Mouse (Mus musculus) MEL (cell line): Measurements from ENCODE around the gene Slc38a2. TPM values are rescaled to one million over a fixed set of nuclear protein-coding genes. Genes with fewer than 3 reads are reported as not detected.

Experiments
- DNase-seq: peaks from one replicate; pipeline ENCODE4 v3.0.0; 2011; ENCODE audit warnings: low read depth, low spot score
- H3K27ac ChIP-seq: 2 replicates; pipeline ENCODE4 v1.5.1; 2012; ENCODE audit warnings: low read depth, mild to moderate bottlenecking, control low read depth, low read length, moderate library complexity; ENCODE audit not compliant: control insufficient read depth
- H3K27me3 ChIP-seq, 2 experiments: fragments of 150-350 bp in 1 of 2; sonication (generic) in 1 of 2; 2 replicates each; pipeline ENCODE4 v1.6.1; 2012; ENCODE audit warnings: low read length in 2 of 2, mild to moderate bottlenecking in 2 of 2, improper control_type of control experiment in 1 of 2, moderate library complexity in 1 of 2; ENCODE audit not compliant: insufficient read depth in 2 of 2, control insufficient read depth in 1 of 2
- H3K36me3 ChIP-seq, 2 experiments: 2 replicates each; pipeline ENCODE4 v1.6.1; 2012 to 2014; ENCODE audit warnings: low read length in 2 of 2, improper control_type of control experiment in 1 of 2, inconsistent platforms in 1 of 2, mild to moderate bottlenecking in 1 of 2; ENCODE audit not compliant: insufficient read depth in 2 of 2, control insufficient read depth in 1 of 2
- H3K4me1 ChIP-seq, 2 experiments: fragments of 150-350 bp in 1 of 2; sonication (generic) in 1 of 2; 2 replicates each; pipeline ENCODE4 v1.6.1; 2012; ENCODE audit warnings: low read length in 2 of 2, improper control_type of control experiment in 1 of 2, mild to moderate bottlenecking in 1 of 2; ENCODE audit not compliant: insufficient read depth in 2 of 2, control insufficient read depth in 1 of 2
- H3K4me3 ChIP-seq, 2 experiments: fragments of 150-350 bp in 1 of 2; sonication (generic) in 1 of 2; 2 replicates each; pipeline ENCODE4 v1.5.1; 2012; ENCODE audit warnings: low read depth in 2 of 2, low read length in 2 of 2, mild to moderate bottlenecking in 2 of 2, moderate library complexity in 2 of 2, control low read depth in 1 of 2, improper control_type of control experiment in 1 of 2; ENCODE audit not compliant: control insufficient read depth in 1 of 2, insufficient read depth in 1 of 2
- H3K79me2 ChIP-seq: 2 replicates; pipeline ENCODE4 v1.6.1; 2012; ENCODE audit warnings: mild to moderate bottlenecking, low read length, moderate library complexity; ENCODE audit not compliant: control insufficient read depth, poor library complexity, insufficient read depth
- H3K9ac ChIP-seq: 2 replicates; pipeline ENCODE4 v1.6.1; 2012; ENCODE audit warnings: low read depth, mild to moderate bottlenecking, control low read depth, low read length, moderate library complexity; ENCODE audit not compliant: control insufficient read depth, poor library complexity, severe bottlenecking
- H3K9me3 ChIP-seq: fragments of 150-350 bp; sonication (generic); replicated peaks from 2 replicates; pipeline ENCODE4 v1.6.1; 2012; ENCODE audit warnings: mild to moderate bottlenecking, low read length, improper control_type of control experiment, moderate library complexity; ENCODE audit not compliant: insufficient read depth
- CHD1 ChIP-seq: IDR thresholded peaks from 2 replicates; pipeline ENCODE4 v1.6.1; 2012; ENCODE audit warnings: low read depth, mild to moderate bottlenecking, inconsistent platforms, low read length, improper control_type of control experiment
- EP300 ChIP-seq, 2 experiments: IDR thresholded peaks; 2 replicates each; pipeline ENCODE4 v1.6.1; 2011; ENCODE audit warnings: improper control_type of control experiment in 2 of 2, low read length in 2 of 2, low read depth in 1 of 2, mild to moderate bottlenecking in 1 of 2
- GATA1 ChIP-seq: IDR thresholded peaks from 2 replicates; pipeline ENCODE4 v1.6.1; 2011; ENCODE audit warnings: low read depth, low read length, improper control_type of control experiment
- HCFC1 ChIP-seq: IDR thresholded peaks from 2 replicates; pipeline ENCODE4 v1.6.1; 2012; ENCODE audit warnings: low read depth, mild to moderate bottlenecking, inconsistent platforms, low read length, improper control_type of control experiment, moderate library complexity
- JUND ChIP-seq: IDR thresholded peaks from 2 replicates; pipeline ENCODE4 v1.6.1; 2011; ENCODE audit warnings: low read depth, mild to moderate bottlenecking, improper control_type of control experiment, low read length
- MAX ChIP-seq: IDR thresholded peaks from 2 replicates; pipeline ENCODE4 v1.6.1; 2011; ENCODE audit warnings: low read length, improper control_type of control experiment
- MAZ ChIP-seq: IDR thresholded peaks from 2 replicates; pipeline ENCODE4 v1.6.1; 2012; ENCODE audit warnings: low read depth, mild to moderate bottlenecking, inconsistent platforms, low read length, improper control_type of control experiment
- MYB ChIP-seq: IDR thresholded peaks from 2 replicates; pipeline ENCODE4 v1.6.1; 2011; ENCODE audit warnings: mild to moderate bottlenecking, low read depth, low read length, improper control_type of control experiment
- NELFE ChIP-seq: IDR thresholded peaks from 2 replicates; pipeline ENCODE4 v1.6.1; 2011; ENCODE audit warnings: low read depth, low read length, improper control_type of control experiment
- POLR2A ChIP-seq, 2 experiments: IDR thresholded peaks; 2 replicates each; pipeline ENCODE4 v1.6.1; 2011 to 2012; ENCODE audit warnings: low read length in 2 of 2, mild to moderate bottlenecking in 2 of 2, control low read depth in 1 of 2, improper control_type of control experiment in 1 of 2, low read depth in 1 of 2, moderate library complexity in 1 of 2; ENCODE audit not compliant: control insufficient read depth in 1 of 2, insufficient read depth in 1 of 2, poor library complexity in 1 of 2
- POLR2AphosphoS5 ChIP-seq: IDR thresholded peaks from 2 replicates; pipeline ENCODE4 v1.6.1; 2012; ENCODE audit warnings: low read depth, borderline replicate concordance, mild to moderate bottlenecking, inconsistent platforms, low read length, moderate library complexity, mixed read lengths
- SIN3A ChIP-seq: IDR thresholded peaks from 2 replicates; pipeline ENCODE4 v1.6.1; 2012; ENCODE audit warnings: low read length, improper control_type of control experiment, inconsistent platforms
- TAL1 ChIP-seq: IDR thresholded peaks from 2 replicates; pipeline ENCODE4 v1.6.1; 2012; ENCODE audit warnings: mild to moderate bottlenecking, inconsistent platforms, low read length, moderate library complexity, mixed read lengths
- TBP ChIP-seq: IDR thresholded peaks from 2 replicates; pipeline ENCODE4 v1.8.0; 2011; ENCODE audit warnings: low read depth, low read length, improper control_type of control experiment
- TCF12 ChIP-seq: IDR thresholded peaks from 2 replicates; pipeline ENCODE4 v1.6.1; 2014; ENCODE audit warnings: low read depth, mild to moderate bottlenecking, inconsistent platforms, low read length, improper control_type of control experiment, moderate library complexity
- USF2 ChIP-seq, 2 experiments: IDR thresholded peaks; 2 replicates each; pipeline ENCODE4 v1.6.1; 2011 to 2012; ENCODE audit warnings: improper control_type of control experiment in 2 of 2, low read length in 2 of 2, borderline replicate concordance in 1 of 2, inconsistent platforms in 1 of 2, low read depth in 1 of 2, mild to moderate bottlenecking in 1 of 2; ENCODE audit not compliant: insufficient read depth in 1 of 2
- ZMIZ1 ChIP-seq: IDR thresholded peaks from 2 replicates; pipeline ENCODE4 v1.6.1; 2012; ENCODE audit warnings: low read depth, mild to moderate bottlenecking, inconsistent platforms, low read length, improper control_type of control experiment, moderate library complexity
- ZNF384 ChIP-seq: IDR thresholded peaks from 2 replicates; pipeline ENCODE4 v1.6.1; 2012; ENCODE audit warnings: low read depth, mild to moderate bottlenecking, inconsistent platforms, low read length, improper control_type of control experiment
- polyA plus RNA-seq, 2 experiments: library from polyadenylated mRNA; stranded (reverse) in 1 of 2; unstranded in 1 of 2; fragments of >175 nt in 1 of 2; fragments of >200 nt in 1 of 2; gene quantifications; 2 replicates each; pipeline versions ENCODE4 v1.2.1 to v1.2.4; 2012; ENCODE audit warnings: low replicate concordance in 2 of 2, low read depth in 1 of 2; ENCODE audit not compliant: insufficient read length in 2 of 2, insufficient read depth in 1 of 2, missing spikeins in 1 of 2
- total RNA-seq: library from RNA; depleted of rRNA; stranded (reverse); fragments of 300-350 nt; gene quantifications from 2 replicates; pipeline ENCODE4 v1.2.3, GENCODE M21; 2012

Gene Slc38a2
- total and polyA plus RNA-seq, 3 experiments = 80.6 to 590 (median 177) TPM

- Histone ChIP-seq H3K79me2 (no peaks in the 10 kb centered on the region), H3K27me3 (no peaks in the 10 kb centered on the region), H3K27ac (no peak overlapping the region), H3K36me3 (peaks cover 0 to 17% of the 10 kb centered on the region in 2 experiments; a peak in 2 of 4 replicates), H3K9ac (no peak overlapping the region), H3K9me3 (no peaks in the 10 kb centered on the region), H3K4me1 (peaks cover 8 to 25% of the 10 kb centered on the region in 2 experiments), H3K4me3 (no peak overlapping the region)
- no peak for DNase-seq
- TF ChIP-seq TAL1 = no peak
- no peak for TF ChIP-seq USF2 (IDR thresholded peaks at IDR 0.05; ENCODE audit: borderline replicate concordance in 1 of 2, insufficient read depth in 1 of 2, low read depth in 1 of 2, low read length in 2 of 2)
- no peak for TF ChIP-seq HCFC1
- TF ChIP-seq TCF12 = no peak
- no peak for TF ChIP-seq GATA1
- TF ChIP-seq MAZ = no peak
These were observed 34.9 kb upstream of the Slc38a2 start for GRCm38 (mm10) chr15:96734423-96734822.

GRCm38 (mm10) chr15:96730416-96730815 lies 30.9 kb upstream of the Slc38a2 start:
- no peak for TF ChIP-seq NELFE
- TF ChIP-seq TBP = no peak
- TF ChIP-seq POLR2AphosphoS5 = no peak
- no peak for TF ChIP-seq ZNF384
- TF ChIP-seq MAX = no peak
- no peak for TF ChIP-seq SIN3A
- TF ChIP-seq POLR2A (IDR thresholded peaks at IDR 0.05; ENCODE audit: control insufficient read depth in 1 of 2, insufficient read depth in 1 of 2, low read depth in 1 of 2, low read length in 2 of 2, poor library complexity in 1 of 2) = no peak
- TF ChIP-seq JUND = no peak
- TF ChIP-seq CHD1 = no peak
- TF ChIP-seq MYB = no peak
- Histone ChIP-seq H3K4me3 (no peak overlapping the region), H3K4me1 (peaks cover 10 to 27% of the 10 kb centered on the region in 2 experiments), H3K79me2 (no peaks in the 10 kb centered on the region), H3K27ac (no peak overlapping the region), H3K27me3 (no peaks in the 10 kb centered on the region), H3K36me3 (peaks cover 0 to 26% of the 10 kb centered on the region in 2 experiments; a peak in 2 of 4 replicates), H3K9me3 (no peaks in the 10 kb centered on the region), H3K9ac (no peak overlapping the region)
- no peak for DNase-seq

GRCm38 (mm10) chr15:96729785-96730184 lies 30.3 kb upstream of the Slc38a2 start:
- H3K27ac ChIP-seq = peak overlapping the region; percentile 73
- TF ChIP-seq ZNF384 = no peak
- peak; percentile 60 to 68; a peak in 3 of 4 replicates for TF ChIP-seq EP300 (IDR thresholded peaks at IDR 0.05; ENCODE audit: low read depth in 1 of 2, low read length in 2 of 2)
- no peak for TF ChIP-seq ZMIZ1
- TF ChIP-seq MYB = peak; percentile 62; the same call in 1 of the 2 replicates
- TF ChIP-seq GATA1 = peak; percentile 28; the same call in 1 of the 2 replicates
- H3K27me3 ChIP-seq = no peaks in the 10 kb centered on the region
- peaks cover 0 to 26% of the 10 kb centered on the region in 2 experiments; a peak in 2 of 4 replicates for H3K36me3 ChIP-seq
- DNase-seq = peak; percentile 40
- peaks cover 10 to 27% of the 10 kb centered on the region in 2 experiments for H3K4me1 ChIP-seq
- H3K79me2 ChIP-seq = no peaks in the 10 kb centered on the region
- peak overlapping the region; percentile 31 for H3K9ac ChIP-seq
- H3K4me3 ChIP-seq = peak overlapping the region in 1 of 2 experiments; percentile 0; a peak in 1 of 4 replicates
- no peaks in the 10 kb centered on the region for H3K9me3 ChIP-seq
